Mouse (Mus musculus) ES-E14 (cell line): ENCODE results near the gene Mrtfa.

Source experiments
- CHD2 ChIP-seq: IDR thresholded peaks from 2 replicates; pipeline ENCODE4 v1.6.1; 2014; ENCODE audit warnings: mild to moderate bottlenecking, low read depth, low read length, inconsistent platforms
- HCFC1 ChIP-seq: IDR thresholded peaks from 2 replicates; pipeline ENCODE4 v1.6.1; 2012; ENCODE audit warnings: low read length, inconsistent platforms, borderline replicate concordance; ENCODE audit not compliant: insufficient read depth
- MAFK ChIP-seq: IDR thresholded peaks from 2 replicates; pipeline ENCODE4 v1.6.1; 2014; ENCODE audit warnings: mild to moderate bottlenecking, low read depth, low read length, inconsistent platforms; ENCODE audit not compliant: insufficient read depth
- ZC3H11A ChIP-seq: IDR thresholded peaks from 2 replicates; pipeline ENCODE4 v1.6.1; 2012; ENCODE audit warnings: low read depth, mild to moderate bottlenecking, inconsistent platforms, low read length, borderline replicate concordance
- ZNF384 ChIP-seq: IDR thresholded peaks from 2 replicates; pipeline ENCODE4 v1.6.1; 2012; ENCODE audit warnings: low read depth, low read length, inconsistent platforms

DNA sequence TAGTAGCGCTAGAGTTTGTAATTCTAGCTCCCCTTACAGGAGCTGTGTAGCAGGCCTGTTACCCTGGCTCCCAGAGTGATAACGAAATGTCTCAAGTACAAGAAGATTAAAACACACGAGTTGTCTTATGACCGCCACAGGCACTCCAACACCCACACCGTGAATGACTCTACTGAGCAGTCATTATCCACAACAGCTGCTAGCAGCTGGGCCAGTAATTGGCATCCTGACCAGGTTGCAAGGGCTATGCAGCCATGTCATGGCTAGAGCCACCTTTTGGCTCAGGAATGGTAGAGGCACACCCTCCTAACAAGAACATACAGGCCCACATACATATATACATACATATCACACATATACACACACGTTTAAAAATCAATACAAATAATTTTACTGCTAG, 70.4 kb downstream of the Mrtfa start:
- no peak for TF ChIP-seq ZNF384
- TF ChIP-seq ZC3H11A = no peak
- TF ChIP-seq MAFK = no peak
- TF ChIP-seq HCFC1 = no peak
- TF ChIP-seq CHD2 = no peak
